Mouse (Mus musculus): ENCODE measurements at regions not wholly inside any gene's neighbourhood (a gene's known extent, or its start where the extent isn't known, plus 50 kb on each side); places are given as distances from the start of the nearest gene placed in this dataset.

DNA sequence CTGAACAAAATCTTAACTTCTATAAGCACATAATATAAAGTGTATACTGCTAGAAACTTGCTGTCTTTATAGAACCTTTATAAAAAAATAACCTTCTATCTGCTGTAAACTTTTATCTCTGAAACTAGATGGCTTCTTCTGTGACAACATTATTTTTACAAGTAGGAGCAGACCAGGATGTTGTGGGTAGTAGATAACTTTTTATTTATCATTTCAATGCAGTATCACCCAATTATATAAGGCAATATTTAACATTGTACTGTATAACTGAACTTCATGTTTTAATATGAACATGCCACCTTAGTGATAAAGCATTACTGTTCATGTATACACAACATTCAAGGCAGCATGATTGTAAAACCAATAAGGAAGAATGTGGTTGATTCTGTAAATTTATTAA lies 5024.1 kb upstream of the Gm7489 start:
- in situ Hi-C loops (cut with MboI, MseI): no loop called here

- in situ Hi-C loops (cut with MboI, MseI): no loop called here
These were observed 4986.2 kb upstream of the Gm7489 start for GRCm38 (mm10) chr15:48898546-48898945.

DNA sequence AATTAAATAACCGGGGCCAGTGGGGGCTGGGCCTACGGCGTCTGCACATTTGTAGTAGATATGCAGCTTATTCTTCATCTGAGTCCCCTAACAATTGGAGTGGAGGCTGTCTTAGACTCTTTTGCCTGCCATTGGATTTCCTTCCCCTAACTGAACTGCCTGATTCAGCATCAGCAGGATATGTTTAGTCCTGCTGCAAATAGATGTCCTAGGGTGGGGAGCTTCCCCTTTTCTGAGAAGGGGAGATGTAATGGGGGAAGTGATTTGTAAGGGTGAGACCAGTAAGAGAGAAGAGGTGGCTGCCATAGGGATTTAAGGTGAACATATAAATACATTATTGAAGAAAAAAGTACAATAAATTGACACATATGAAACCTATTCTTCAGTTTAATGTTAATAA lies 4980.0 kb upstream of the Gm7489 start:
- in situ Hi-C loops (cut with MboI, MseI): loop anchor here (5.0 kb wide), 1 partner anchor 102 kb away; no protein-coding TSS in a partner anchor

GRCm38 (mm10) chr15:48925940-48926339 lies 4958.8 kb upstream of the Gm7489 start:
- in situ Hi-C loops (cut with MboI, MseI): no loop called here

DNA sequence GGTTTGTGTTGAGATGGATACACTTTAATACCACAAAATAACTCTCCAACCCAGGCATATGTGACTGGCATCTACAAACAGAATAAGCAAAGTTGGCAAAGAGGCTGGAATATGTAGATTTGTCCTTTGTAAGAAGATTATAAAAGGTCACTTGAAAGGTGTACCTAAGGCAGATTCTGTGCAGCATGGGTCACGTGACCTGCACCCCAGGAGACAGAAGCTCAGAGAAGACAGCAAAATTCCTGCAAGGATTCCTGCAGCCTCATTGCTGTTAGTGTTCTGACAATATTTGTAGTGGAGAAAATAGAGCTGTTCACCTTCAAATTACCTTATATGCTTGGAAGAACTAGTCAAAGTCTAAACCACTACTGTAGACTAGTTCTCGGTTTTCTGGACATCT lies 4938.6 kb upstream of the Gm7489 start:
- in situ Hi-C loops (cut with MboI, MseI): no loop called here

GRCm38 (mm10) chr15:48976176-48976575 lies 4908.5 kb upstream of the Gm7489 start:
- in situ Hi-C loops (cut with MboI, MseI): no loop called here

DNA sequence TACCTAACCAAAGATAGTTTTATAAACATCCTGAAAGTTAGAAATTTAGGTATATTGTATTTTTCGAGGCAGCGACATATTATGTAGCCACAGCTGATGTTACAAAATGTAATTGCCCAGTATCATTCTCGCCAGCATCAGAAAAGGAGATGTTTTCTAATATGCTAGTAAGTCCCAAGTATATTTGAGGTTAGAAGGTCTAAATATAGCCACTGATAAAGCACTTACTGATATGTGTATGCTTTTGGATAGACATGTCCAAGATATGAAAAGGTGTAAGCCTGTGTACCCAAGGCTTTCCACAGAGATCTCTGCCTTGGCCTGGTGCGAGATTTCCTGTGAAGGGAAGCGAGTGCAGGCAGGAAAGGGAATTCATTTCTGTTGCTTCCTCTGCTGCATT lies 4908.1 kb upstream of the Gm7489 start:
- in situ Hi-C loops (cut with MboI, MseI): no loop called here
